Mouse (Mus musculus): ENCODE measurements around the gene Tanc2.

Gene Tanc2

DNA sequence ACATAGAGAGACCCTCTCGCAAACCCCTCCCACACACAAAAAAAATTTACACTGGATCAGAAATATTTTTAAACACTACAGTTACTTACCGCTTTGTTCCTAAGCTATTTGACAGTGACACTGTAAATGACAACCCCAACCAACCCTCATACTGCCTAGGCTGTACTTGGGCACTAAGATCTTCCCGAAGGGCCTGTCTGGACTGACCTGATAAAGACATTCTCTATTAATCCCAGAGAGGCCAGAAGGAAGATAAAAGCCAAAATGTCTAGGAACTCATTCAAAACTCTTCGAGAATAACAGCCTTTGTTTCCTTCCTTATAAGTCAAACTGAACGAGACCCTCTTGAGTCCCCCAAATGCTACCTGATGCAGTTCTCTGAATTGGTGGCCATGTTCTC, 331.5 kb downstream of the Tanc2 start:
- DNase-seq (ENCODE audit: inconsistent age in 2 of 2, low spot score in 1 of 2), result no peak

DNA sequence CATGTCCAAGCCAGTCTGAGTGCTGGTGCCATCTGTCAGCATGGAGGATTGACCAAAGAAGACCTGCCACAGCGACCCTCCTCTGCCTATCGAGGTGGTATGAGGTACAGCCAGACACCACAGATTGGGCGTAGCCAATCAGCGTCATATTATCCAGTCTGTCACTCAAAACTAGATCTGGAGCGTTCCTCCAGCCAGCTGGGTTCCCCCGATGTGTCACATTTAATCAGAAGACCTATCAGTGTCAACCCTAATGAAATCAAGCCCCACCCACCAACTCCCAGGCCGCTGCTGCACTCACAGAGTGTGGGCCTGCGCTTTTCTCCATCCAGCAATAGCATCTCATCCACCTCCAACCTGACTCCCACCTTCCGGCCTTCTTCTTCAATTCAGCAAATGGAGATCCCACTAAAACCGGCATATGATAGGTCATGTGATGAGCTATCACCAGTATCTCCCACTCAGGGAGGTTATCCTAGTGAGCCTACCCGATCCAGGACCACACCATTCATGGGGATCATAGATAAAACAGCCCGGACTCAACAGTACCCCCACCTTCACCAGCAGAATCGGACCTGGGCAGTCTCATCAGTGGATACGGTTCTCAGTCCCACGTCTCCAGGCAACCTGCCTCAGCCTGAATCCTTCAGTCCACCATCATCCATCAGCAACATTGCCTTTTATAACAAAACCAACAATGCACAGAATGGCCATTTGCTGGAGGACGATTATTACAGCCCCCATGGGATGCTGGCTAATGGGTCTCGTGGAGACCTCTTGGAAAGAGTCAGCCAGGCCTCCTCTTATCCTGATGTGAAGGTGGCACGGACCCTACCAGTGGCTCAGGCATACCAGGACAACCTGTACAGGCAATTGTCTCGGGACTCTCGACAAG, 333.2 kb downstream of the Tanc2 start:
- no peak for DNase-seq (ENCODE audit: inconsistent age in 2 of 2, low spot score in 1 of 2)

DNA sequence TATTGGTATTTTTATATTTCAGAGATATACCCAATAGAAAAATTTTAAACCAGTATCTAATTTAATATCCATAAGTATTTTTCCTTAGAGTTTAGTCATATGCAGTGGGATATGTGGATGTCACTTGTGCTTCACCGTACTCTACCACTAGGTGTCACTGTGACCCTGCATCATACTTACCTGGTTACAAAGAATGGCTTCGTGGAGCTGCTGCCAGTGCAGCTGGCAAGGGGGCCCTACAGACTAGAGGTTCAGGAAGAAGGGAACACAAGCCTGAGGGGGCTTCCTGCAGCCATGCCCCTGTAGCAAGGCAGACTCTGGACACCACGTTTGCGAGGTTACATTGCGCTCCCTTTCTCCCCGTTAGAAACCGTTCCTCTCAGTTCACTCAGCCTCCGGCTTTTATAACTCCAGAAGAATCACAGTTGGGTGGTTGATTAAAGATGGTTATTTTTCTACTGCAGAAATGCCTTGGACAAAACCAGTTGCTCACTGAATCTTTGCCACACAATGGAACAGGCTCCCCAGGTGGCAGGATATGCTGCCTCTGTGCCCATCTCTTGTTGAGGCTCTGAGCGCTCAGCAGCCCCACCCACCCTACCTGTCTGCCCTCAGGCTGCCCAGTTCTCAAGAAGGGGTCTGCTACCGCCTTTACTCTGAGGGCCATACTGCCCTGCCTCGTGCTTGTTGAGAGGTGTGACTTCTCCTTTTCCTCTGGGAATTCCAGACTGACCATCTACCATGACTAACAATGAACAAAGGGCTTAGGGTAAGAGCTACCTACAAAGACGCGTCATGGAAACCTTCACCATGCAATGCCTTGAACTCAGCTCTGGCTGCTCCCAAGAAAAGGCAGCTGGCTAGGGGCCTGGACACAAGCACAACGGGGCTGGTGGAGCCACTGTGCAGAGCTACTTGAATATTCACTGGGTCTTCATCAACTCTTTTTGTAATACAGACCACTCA, 337.6 kb downstream of the Tanc2 start:
- peak; percentile 66 to 91 for DNase-seq (ENCODE audit: inconsistent age in 2 of 2, low spot score in 1 of 2)

DNA sequence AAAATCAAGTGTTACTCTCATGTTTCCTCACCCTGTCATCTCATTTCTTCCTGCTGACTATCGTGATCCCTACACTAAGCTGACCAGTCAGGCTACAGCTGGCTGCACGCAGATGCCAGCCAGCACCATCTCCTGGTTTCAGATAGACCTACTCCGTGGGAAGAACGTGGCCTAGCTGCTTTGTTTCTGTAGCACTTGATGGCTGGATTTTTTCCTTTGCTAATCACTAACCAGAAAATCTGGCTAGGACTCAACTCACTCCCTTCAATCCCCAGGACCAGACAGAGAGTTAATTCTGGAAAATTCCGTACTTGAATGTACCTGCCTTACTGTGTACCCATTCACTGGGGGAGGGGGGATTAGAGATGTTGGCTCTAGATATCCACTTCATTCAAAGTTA, 338.4 kb downstream of the Tanc2 start:
- DNase-seq (ENCODE audit: inconsistent age in 2 of 2, low spot score in 1 of 2), result no peak

DNA sequence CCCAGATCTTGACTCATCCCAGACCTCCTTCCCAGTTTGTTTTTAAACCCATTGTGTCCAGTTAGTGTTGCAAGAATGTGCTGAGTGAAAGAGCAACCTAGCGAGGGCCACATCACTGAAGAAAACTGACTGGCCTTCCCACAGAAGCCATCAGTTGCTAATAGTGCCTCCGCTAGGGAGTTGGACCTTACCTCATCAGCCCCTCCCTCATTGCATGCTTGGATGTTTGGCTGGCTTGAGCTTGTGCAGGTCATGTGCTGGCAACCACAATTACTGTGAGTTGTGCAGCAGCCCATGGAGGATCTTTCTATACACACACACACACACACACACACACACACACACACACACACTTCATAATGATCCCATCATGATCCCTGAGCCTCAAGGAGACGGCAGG, 341.6 kb downstream of the Tanc2 start:
- no peak for DNase-seq (ENCODE audit: inconsistent age in 2 of 2, low spot score in 1 of 2)

DNA sequence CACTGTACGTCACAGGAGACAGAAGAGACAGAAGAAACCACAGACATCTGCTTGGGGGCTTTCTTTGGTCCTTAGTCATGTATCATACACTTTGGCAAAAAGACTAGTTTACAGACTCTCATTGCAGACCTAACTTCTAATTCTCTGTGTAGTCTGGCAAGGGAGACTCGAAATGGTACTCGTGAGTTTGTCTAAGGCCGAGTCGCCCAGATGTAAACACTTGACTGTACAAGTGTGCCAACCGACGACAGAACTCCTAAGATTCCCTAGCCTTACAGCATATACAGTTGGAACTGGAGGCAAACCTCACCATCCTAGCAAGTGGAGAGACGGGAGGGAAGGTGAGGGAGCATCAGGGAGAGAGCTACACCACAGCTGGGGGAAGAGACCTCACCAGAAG, 344.0 kb downstream of the Tanc2 start:
- no peak for DNase-seq (ENCODE audit: inconsistent age in 2 of 2, low spot score in 1 of 2)

DNA sequence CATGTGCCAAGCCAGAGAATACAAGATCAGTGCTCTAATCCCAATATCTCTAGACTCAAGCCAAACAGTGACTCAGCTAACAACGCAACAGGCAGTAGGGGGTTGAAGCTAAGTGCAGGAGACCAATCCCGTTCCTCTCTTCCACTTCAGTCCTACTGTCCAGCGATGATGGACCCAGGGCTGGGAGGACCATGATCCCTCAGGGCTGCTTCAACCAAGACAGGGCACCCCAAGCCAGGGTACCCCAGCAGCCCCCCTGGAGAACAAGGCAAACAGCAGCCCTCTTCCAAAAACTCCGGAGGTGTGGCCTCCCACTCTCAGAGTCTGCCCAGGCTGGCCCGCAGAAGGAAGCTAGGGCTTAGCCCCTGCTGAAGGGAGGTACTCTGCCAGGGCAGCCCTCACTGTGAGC, 344.5 kb downstream of the Tanc2 start:
- DNase-seq (ENCODE audit: inconsistent age in 2 of 2, low spot score in 1 of 2), result peak in 1 of 2 experiments; percentile 69

DNA sequence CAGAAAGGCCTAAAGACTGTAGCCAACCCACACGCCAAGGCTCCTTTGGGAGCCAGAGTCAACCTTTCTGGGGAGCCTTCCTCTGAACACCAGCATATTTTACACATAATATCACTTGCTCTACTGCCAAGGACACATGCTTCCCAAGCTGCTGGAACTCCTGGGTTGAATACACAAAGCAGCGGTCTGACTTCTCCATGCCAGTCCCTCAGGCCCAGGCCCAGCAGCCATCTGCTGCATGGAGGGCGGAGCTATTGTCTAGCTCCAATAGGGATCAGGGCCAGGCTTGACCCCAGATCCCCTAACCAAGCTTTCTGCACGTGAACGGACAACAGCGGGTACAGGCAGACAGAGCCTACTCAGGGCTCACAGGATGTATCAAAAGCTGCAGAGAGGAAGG, 345.0 kb downstream of the Tanc2 start:
- DNase-seq (ENCODE audit: inconsistent age in 2 of 2, low spot score in 1 of 2), result peak; percentile 43 to 55

DNA sequence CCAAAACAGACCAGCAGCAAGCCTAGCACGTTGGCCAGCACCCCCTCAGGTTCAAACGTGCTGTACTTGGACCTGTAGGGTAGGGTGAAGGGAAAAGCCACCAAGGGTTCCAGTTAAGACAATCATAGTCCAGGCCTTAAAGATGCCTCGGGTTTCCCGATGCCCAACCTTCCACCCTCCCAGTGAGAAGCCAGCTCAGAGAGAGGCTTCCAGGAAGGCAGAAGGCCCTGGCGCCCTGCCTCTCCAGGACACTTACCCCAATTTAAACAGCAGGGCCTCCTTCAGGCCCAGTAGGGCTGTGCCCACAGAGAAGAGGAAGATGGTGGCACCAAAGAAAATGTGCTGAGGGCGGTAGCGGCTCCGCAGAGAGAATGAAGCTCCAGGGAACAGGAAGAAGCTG, 345.7 kb downstream of the Tanc2 start:
- DNase-seq (ENCODE audit: inconsistent age in 2 of 2, low spot score in 1 of 2), result no peak

DNA sequence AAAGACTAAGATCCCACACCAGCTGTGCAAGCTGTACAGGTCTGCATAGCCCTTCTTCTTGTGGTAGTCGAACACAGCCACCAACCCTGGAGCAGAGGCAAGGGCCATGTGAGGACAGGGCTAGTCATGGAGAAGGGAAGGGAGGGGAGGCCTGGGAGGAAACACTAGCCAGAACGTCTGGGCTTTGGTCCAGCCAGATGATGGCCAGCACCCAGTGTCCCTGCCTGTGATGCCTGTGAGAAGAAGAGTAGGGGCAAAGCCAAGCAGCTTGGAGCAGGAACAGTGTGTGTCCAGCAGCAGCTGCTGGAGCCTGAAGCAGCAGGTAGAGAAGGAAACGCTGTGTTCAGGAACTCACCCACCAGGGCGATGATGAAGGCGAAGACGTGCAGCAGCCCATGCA, 346.4 kb downstream of the Tanc2 start:
- peak; percentile 76 to 79 for DNase-seq (ENCODE audit: inconsistent age in 2 of 2, low spot score in 1 of 2)

DNA sequence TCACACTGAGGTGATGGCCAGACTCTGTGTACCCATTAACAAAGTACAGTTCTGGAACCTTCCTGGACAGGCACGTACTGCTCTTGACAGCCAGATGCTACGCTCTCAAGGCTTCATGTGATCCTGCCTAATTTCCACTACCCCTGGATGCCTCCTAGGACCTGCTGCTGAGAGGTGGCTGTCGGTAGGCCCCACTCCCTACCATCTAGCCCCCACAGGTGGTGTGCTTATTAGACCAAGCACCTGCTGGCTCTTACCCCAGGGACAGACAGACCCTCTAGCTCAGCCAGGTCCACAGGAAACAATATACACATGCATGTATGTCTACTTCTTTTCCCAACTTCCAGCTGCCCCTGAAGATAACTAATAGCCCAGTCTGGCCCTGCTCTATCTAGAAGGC, 347.2 kb downstream of the Tanc2 start:
- DNase-seq (ENCODE audit: inconsistent age in 2 of 2, low spot score in 1 of 2), result no peak

DNA sequence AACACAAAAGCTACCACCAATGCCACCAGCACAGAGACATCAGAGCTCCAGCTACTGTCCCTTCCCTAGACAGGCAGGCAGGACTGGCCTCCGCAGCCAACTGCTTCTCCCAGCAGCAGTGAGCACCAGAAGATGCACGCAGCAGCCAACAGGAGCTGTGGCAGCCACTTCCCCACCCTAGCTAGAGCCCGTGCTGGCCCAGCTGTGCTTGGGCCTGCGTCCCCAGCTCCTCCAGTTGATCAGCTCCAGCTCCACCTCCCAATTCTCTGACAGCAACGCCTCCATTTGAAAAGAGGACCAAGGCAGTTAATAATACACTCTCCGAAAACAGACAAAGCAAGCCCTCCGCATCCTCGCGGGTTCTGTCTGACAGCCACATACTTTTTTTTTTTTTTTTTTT, 349.0 kb downstream of the Tanc2 start:
- DNase-seq (ENCODE audit: inconsistent age in 2 of 2, low spot score in 1 of 2), result no peak

DNA sequence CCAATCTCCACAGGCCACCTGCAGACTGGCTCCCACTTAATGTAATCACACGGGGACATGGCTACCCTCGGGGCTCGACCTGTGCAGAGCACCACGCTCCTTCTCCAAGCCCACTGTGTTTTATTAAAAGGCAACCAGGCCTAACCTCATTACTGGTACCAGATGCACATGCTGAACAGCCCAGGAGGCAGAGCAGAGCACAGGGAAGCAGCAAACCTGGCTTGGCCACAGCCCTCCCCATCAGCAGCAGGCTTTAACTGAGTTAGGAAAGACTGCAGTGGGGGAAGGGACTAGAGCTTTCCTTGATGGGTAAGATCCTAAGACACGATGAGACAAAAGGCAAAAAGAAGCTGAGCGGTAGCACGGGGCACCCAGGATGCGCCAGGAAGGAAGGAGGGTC, 352.2 kb downstream of the Tanc2 start:
- DNase-seq (ENCODE audit: inconsistent age in 2 of 2, low spot score in 1 of 2), result peak; percentile 63 to 66

DNA sequence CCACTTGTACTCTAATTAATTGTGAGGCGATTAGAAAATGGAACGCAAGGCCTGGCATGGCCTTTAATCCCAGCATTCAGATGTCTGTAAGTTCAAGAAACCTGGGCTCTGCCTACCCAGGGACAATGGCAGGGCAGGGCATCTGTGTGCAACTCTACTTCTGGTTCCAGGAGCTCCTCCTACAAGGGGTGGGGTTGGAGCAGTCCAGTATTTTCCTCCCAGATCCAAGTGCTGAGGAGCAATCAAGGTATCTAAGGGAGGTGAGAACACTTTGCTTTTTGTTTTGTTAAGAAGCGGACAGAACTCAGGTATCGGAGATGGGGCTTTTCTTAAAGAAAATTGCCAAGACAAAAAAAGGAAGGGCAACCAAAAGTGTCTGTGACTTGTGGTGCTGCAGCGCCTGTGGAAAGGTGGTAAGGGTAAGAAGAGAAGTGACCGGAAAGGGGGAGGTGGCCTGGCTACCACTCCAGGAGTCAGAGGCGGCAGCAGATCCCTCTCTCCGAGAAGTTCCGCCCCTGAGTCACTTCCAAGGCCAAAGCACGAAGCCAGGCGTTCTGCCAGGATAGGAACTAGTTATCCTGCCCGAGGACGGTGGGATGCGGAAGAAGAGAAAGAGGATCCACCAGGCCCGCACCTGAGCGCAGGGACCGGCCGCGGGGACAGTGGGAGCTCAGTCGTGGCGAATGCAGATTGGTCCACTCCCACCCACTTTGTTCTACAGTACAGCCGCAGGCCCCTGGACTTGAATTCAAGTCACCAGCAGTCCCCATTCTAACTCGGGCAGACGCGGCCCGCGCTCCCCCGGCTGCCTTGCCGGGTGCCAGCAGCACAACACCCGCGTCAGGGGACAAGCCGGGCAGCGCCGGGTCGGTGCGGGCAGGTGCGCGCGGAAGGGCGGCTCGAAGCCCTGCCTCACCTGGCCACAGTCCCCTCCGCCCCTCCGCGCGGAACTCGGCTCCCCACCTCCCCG, 353.6 kb downstream of the Tanc2 start:
- DNase-seq (ENCODE audit: inconsistent age in 2 of 2, low spot score in 1 of 2), result peak; percentile 84 to 93

DNA sequence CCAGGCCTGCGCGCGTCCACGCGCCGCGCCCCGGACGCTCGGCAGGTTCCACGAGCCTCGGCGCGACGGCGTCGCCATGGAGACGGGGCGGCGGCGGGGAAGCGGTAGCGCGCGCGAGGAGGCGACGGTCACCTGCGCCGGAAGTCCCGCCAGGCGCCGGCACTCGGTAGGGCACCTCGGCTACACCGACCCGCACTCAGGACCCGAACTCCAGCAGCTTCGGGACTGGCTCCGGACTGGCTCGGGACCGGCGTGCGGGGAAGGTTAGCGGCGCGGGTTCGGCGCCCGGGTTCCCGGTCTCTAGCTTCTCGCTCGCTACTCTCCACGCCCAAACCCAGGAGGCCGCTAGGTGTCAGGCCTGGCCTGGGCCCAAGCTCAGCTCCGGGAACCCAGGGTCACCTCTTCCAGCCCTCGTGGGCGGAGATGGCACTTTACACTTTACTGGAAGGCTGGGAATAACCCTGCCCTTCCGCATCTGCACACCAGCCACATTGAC, 354.4 kb downstream of the Tanc2 start:
- DNase-seq (ENCODE audit: inconsistent age in 2 of 2, low spot score in 1 of 2), result peak; percentile 89 to 94

DNA sequence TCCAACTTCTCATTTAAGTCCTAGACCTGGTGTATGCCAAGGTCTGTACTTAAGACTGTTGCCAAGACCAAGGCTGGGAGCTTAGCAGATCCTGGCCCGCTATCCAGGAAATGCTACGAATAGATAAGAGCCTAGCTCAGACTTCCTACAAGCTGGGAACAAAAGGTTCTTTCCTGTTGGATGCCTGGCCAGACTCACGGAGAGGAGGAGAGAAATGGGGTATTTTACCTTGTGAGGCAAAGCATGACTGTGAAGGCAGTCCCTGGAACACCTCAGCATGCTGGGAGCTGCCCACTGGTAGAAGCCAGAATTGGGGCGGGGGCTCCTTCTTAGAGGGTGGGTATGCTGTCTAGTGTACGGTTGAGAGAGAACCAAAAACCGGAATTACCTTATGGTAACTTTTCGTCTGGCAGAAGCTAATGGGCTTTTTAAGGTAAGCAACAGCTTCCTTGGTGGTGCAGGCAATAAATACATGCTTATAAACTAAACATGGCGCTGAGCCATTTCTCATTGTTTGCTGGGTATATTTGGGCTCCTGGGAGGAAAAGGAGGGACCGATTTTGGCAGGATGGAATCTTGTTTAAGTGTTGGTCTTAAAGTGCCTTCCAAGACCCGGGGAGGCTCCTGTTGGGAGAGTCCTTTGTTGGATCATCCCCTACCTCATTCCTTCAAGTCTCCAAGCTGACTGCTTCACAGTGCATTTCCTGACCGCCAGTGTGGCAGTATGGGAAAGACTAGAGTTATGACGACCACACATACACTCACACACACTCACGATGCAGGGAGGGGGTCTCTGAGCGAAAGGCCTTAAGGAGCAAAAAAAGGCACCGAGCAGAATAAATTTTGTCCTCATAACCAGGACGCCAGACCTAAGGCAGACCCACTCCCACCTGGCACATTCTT, 355.2 kb downstream of the Tanc2 start:
- DNase-seq (ENCODE audit: inconsistent age in 2 of 2, low spot score in 1 of 2), result peak; percentile 72 to 80

DNA sequence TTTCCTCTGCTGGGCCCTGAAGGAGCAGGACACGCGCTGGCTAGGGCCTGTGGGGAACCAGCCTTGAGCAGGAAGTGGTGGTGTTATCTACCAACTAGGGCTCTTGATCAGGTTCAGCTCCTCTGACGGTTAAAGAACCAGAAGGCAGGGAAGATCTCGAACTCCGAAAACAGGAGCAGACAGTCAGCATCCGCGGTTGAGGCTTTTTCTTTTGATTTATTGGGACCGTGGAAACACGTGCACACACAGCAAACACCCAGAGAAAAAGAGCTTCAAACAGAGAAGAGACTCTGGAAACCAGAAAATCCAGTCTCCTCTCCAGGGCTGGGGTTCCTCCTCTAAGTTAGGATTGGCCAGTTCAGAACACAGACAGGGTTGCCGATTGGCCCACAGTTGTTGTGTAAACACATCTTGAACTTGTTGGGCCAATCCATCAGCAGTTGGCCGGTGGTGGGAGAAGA, 356.9 kb downstream of the Tanc2 start:
- no peak for DNase-seq (ENCODE audit: inconsistent age in 2 of 2, low spot score in 1 of 2)

DNA sequence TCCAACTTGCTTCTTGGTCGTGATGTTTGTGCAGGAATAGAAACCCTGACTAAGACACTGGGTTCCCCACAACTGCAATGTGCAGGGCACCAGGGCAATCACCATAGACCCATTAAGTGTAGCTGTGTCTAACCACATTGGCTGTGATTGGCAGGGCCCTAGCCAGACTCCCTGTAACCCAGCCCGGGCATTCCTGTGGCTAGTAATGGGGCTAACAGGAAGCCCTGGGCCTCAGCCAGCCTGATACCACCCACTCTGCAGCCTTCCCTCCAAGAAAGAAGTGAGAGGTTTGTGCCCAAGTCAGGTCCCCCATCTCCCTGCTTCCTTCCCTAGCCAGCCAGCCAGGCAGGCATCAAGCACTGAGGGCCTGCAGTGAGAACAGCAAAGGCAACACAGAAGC, 358.5 kb downstream of the Tanc2 start:
- DNase-seq (ENCODE audit: inconsistent age in 2 of 2, low spot score in 1 of 2), result no peak

DNA sequence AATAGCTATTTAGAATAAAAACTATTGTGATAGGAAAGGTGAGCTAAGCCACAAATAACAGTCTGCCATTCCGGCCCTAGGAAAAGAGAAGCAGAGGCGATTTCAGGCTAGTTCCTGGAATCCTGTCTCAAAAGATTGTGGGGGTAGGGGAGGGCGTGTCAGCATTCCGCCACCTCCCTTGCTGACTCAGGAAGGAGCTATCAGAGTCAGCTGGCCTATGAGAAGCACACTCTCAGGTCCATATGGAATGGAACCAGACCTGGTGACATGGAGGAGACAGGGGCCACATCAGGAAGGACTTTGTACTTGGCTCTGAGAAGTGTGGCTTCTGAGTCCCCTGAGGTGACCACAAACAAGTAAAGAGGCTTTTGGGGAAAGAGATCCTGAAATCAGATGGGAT, 360.7 kb downstream of the Tanc2 start:
- DNase-seq (ENCODE audit: inconsistent age in 2 of 2, low spot score in 1 of 2), result no peak

Data from adrenal gland, adult (tissue).